Mouse (Mus musculus): ENCODE measurements at regions not wholly inside any gene's neighbourhood (a gene's known extent, or its start where the extent isn't known, plus 50 kb on each side); places are given as distances from the start of the nearest gene placed in this dataset.

- no peak for DNase-seq (ENCODE audit: low read depth, low spot score)
Measured at GRCm38 (mm10) chr6:135433753-135434152, 71.4 kb downstream of the Emp1 start.

- DNase-seq (ENCODE audit: low read depth, low spot score) = no peak
Measured at GRCm38 (mm10) chr6:135436315-135436714, 74.0 kb downstream of the Emp1 start.

- no peak for DNase-seq (ENCODE audit: low read depth, low spot score)
Measured at GRCm38 (mm10) chr6:135438271-135438670, 75.9 kb downstream of the Emp1 start.

- no peak for DNase-seq (ENCODE audit: low read depth, low spot score)
Measured at GRCm38 (mm10) chr6:135441126-135441871, 79.0 kb downstream of the Emp1 start.

GRCm38 (mm10) chr6:135444661-135445060 lies 82.3 kb downstream of the Emp1 start:
- peak; percentile 74 for DNase-seq (ENCODE audit: low read depth, low spot score)

- no peak for DNase-seq (ENCODE audit: low read depth, low spot score)
Measured at GRCm38 (mm10) chr6:135445070-135445469, 82.7 kb downstream of the Emp1 start.

- no peak for DNase-seq (ENCODE audit: low read depth, low spot score)
Measured at GRCm38 (mm10) chr6:135447801-135448200, 85.5 kb downstream of the Emp1 start.

GRCm38 (mm10) chr6:135449228-135449627 lies 86.9 kb downstream of the Emp1 start:
- DNase-seq (ENCODE audit: low read depth, low spot score) = no peak

- no peak for DNase-seq (ENCODE audit: low read depth, low spot score)
Measured at GRCm38 (mm10) chr6:135450573-135450972, 88.2 kb downstream of the Emp1 start.

GRCm38 (mm10) chr6:135451165-135451797 lies 88.9 kb downstream of the Emp1 start:
- DNase-seq (ENCODE audit: low read depth, low spot score) = no peak

GRCm38 (mm10) chr6:135453041-135453440 lies 90.7 kb downstream of the Emp1 start:
- DNase-seq (ENCODE audit: low read depth, low spot score) = no peak

- DNase-seq (ENCODE audit: low read depth, low spot score) = no peak
Measured at GRCm38 (mm10) chr6:135472495-135472894, 110.2 kb downstream of the Emp1 start.

- no peak for DNase-seq (ENCODE audit: low read depth, low spot score)
Measured at GRCm38 (mm10) chr6:135473146-135473545, 110.8 kb downstream of the Emp1 start.

- no peak for DNase-seq (ENCODE audit: low read depth, low spot score)
Measured at GRCm38 (mm10) chr6:135488795-135489194, 126.5 kb downstream of the Emp1 start.

GRCm38 (mm10) chr6:135493983-135494382 lies 131.6 kb downstream of the Emp1 start:
- no peak for DNase-seq (ENCODE audit: low read depth, low spot score)

GRCm38 (mm10) chr6:135495841-135496240 lies 133.5 kb downstream of the Emp1 start:
- DNase-seq (ENCODE audit: low read depth, low spot score) = no peak

GRCm38 (mm10) chr6:135498592-135498991 lies 136.2 kb downstream of the Emp1 start:
- DNase-seq (ENCODE audit: low read depth, low spot score) = peak; percentile 55

- no peak for DNase-seq (ENCODE audit: low read depth, low spot score)
Measured at GRCm38 (mm10) chr6:135500381-135500780, 138.0 kb downstream of the Emp1 start.

GRCm38 (mm10) chr6:135501791-135502190 lies 139.4 kb downstream of the Emp1 start:
- no peak for DNase-seq (ENCODE audit: low read depth, low spot score)

GRCm38 (mm10) chr6:135502405-135502804 lies 140.1 kb downstream of the Emp1 start:
- no peak for DNase-seq (ENCODE audit: low read depth, low spot score)

- DNase-seq (ENCODE audit: low read depth, low spot score) = no peak
Measured at GRCm38 (mm10) chr6:135518710-135519437, 156.5 kb downstream of the Emp1 start.

- DNase-seq (ENCODE audit: low read depth, low spot score) = no peak
Measured at GRCm38 (mm10) chr6:135519438-135519803, 157.1 kb downstream of the Emp1 start.

- DNase-seq (ENCODE audit: low read depth, low spot score) = no peak
Measured at GRCm38 (mm10) chr6:135520868-135521267, 158.5 kb downstream of the Emp1 start.

Data from ES-CJ7 (cell line).